Mouse (Mus musculus): Measurements from ENCODE around the gene Cntrob. TPM values are rescaled to one million over a fixed set of nuclear protein-coding genes. Genes with fewer than 3 reads are reported as not detected.
A peak's percentile ranks its signal among the peaks of the same experiment; 100 is the strongest.

Cntrob gene
- polyA plus RNA-seq, 1 experiment from 2014 or later, result 8.6 TPM

GRCm38 (mm10) chr11:69268100-69268499 is 55.5 kb downstream of the Cntrob start:
- 86% methylated on average over 13 of the region's 13 CpGs for WGBS
- Histone ChIP-seq H3K9ac (ENCODE audit: low read length) (no peak overlapping the region), H3K27me3 (ENCODE audit: control insufficient read depth, insufficient read depth, low read length) (peaks cover 7% of the 10 kb centered on the region; the same call in 1 of the 2 replicates), H3K4me1 (ENCODE audit: control insufficient read depth in 2 of 2, insufficient read depth in 2 of 2, low read length in 2 of 2) (peaks cover 2 to 4% of the 10 kb centered on the region in 2 experiments; a peak in 3 of 4 replicates), H3K4me3 (ENCODE audit: control insufficient read depth in 1 of 2, insufficient read depth in 1 of 2, low read depth in 1 of 2, low read length in 2 of 2) (no peak overlapping the region), H3K27ac (replicated peaks in 1 of 2; ENCODE audit: control insufficient read depth in 1 of 2, insufficient read depth in 1 of 2, low read depth in 2 of 2, low read length in 2 of 2) (no peak overlapping the region), H3K9me3 (ENCODE audit: control insufficient read depth, low read length) (no peaks in the 10 kb centered on the region), H3K4me2 (ENCODE audit: low read length) (no peak overlapping the region), H3K36me3 (ENCODE audit: control insufficient read depth, insufficient read depth, low read length) (no peaks in the 10 kb centered on the region)
- no peak for ATAC-seq (ENCODE audit: insufficient number of reproducible peaks, insufficient read depth, low FRiP score, low read depth)

- H3K9me3 ChIP-seq (ENCODE audit: control insufficient read depth, low read length), result no peaks in the 10 kb centered on the region
- H3K4me2 ChIP-seq (ENCODE audit: low read length), result no peak overlapping the region
- no peaks in the 10 kb centered on the region for H3K36me3 ChIP-seq (ENCODE audit: control insufficient read depth, insufficient read depth, low read length)
- H3K27me3 ChIP-seq (ENCODE audit: control insufficient read depth, insufficient read depth, low read length), result peaks cover 7% of the 10 kb centered on the region; the same call in 1 of the 2 replicates
- H3K4me1 ChIP-seq (ENCODE audit: control insufficient read depth in 2 of 2, insufficient read depth in 2 of 2, low read length in 2 of 2), result peaks cover 2 to 4% of the 10 kb centered on the region in 2 experiments; a peak in 3 of 4 replicates
- no peak overlapping the region for H3K27ac ChIP-seq (replicated peaks in 1 of 2; ENCODE audit: control insufficient read depth in 1 of 2, insufficient read depth in 1 of 2, low read depth in 2 of 2, low read length in 2 of 2)
- H3K9ac ChIP-seq (ENCODE audit: low read length), result no peak overlapping the region
- no peak for ATAC-seq (ENCODE audit: insufficient number of reproducible peaks, insufficient read depth, low FRiP score, low read depth)
- no peak overlapping the region for H3K4me3 ChIP-seq (ENCODE audit: control insufficient read depth in 1 of 2, insufficient read depth in 1 of 2, low read depth in 1 of 2, low read length in 2 of 2)
- WGBS, result 28% methylated on average over 7 of the region's 7 CpGs
Measured at GRCm38 (mm10) chr11:69267341-69267740, 56.2 kb downstream of the Cntrob start.

- WGBS, result 11% methylated on average over 10 of the region's 10 CpGs
Measured at GRCm38 (mm10) chr11:69266253-69266652, 57.3 kb downstream of the Cntrob start.

GRCm38 (mm10) chr11:69265410-69265809 is 58.2 kb downstream of the Cntrob start:
- Histone ChIP-seq H3K27ac (replicated peaks in 1 of 2; ENCODE audit: control insufficient read depth in 1 of 2, insufficient read depth in 1 of 2, low read depth in 2 of 2, low read length in 2 of 2) (0 out of 4 replicates have a peak overlapping the region, but pooled peaks of 1 of the 2 experiments have one; percentile 69), H3K27me3 (ENCODE audit: control insufficient read depth, insufficient read depth, low read length) (no peaks in the 10 kb centered on the region), H3K4me1 (ENCODE audit: control insufficient read depth in 2 of 2, insufficient read depth in 2 of 2, low read length in 2 of 2) (peaks cover 2 to 4% of the 10 kb centered on the region in 2 experiments; a peak in 3 of 4 replicates), H3K9ac (ENCODE audit: low read length) (no peak overlapping the region), H3K9me3 (ENCODE audit: control insufficient read depth, low read length) (no peaks in the 10 kb centered on the region), H3K36me3 (ENCODE audit: control insufficient read depth, insufficient read depth, low read length) (no peaks in the 10 kb centered on the region), H3K4me3 (ENCODE audit: control insufficient read depth in 1 of 2, insufficient read depth in 1 of 2, low read depth in 1 of 2, low read length in 2 of 2) (no peak overlapping the region), H3K4me2 (ENCODE audit: low read length) (no peak overlapping the region)
- 73% methylated on average over 9 of the region's 9 CpGs for whole genome bisulfite sequencing
- no peak for ATAC-seq (ENCODE audit: insufficient number of reproducible peaks, insufficient read depth, low FRiP score, low read depth)

More at GRCm38 (mm10) chr11:69266253-69266652, 57.3 kb downstream of the Cntrob start:
- Histone ChIP-seq H3K27me3 (ENCODE audit: control insufficient read depth, insufficient read depth, low read length) (0 out of 2 replicates have a peak, but pooled peaks cover 3% of the 10 kb centered on the region), H3K9me3 (ENCODE audit: control insufficient read depth, low read length) (no peaks in the 10 kb centered on the region), H3K27ac (replicated peaks in 1 of 2; ENCODE audit: control insufficient read depth in 1 of 2, insufficient read depth in 1 of 2, low read depth in 2 of 2, low read length in 2 of 2) (peak overlapping the region; percentile 69 to 88), H3K4me3 (ENCODE audit: control insufficient read depth in 1 of 2, insufficient read depth in 1 of 2, low read depth in 1 of 2, low read length in 2 of 2) (peak overlapping the region; percentile 11 to 24; a peak in 3 of 4 replicates), H3K4me2 (ENCODE audit: low read length) (peak overlapping the region; percentile 55), H3K9ac (ENCODE audit: low read length) (peak overlapping the region; percentile 23; the same call in 1 of the 2 replicates), H3K4me1 (ENCODE audit: control insufficient read depth in 2 of 2, insufficient read depth in 2 of 2, low read length in 2 of 2) (peaks cover 2 to 4% of the 10 kb centered on the region in 2 experiments; a peak in 3 of 4 replicates), H3K36me3 (ENCODE audit: control insufficient read depth, insufficient read depth, low read length) (no peaks in the 10 kb centered on the region)
- peak; percentile 75 for ATAC-seq (ENCODE audit: insufficient number of reproducible peaks, insufficient read depth, low FRiP score, low read depth)

GRCm38 (mm10) chr11:69264276-69264675 is 59.3 kb downstream of the Cntrob start:
- no peaks in the 10 kb centered on the region for H3K36me3 ChIP-seq (ENCODE audit: control insufficient read depth, insufficient read depth, low read length)
- H3K4me2 ChIP-seq (ENCODE audit: low read length), result no peak overlapping the region
- no peak overlapping the region for H3K9ac ChIP-seq (ENCODE audit: low read length)
- H3K27me3 ChIP-seq (ENCODE audit: control insufficient read depth, insufficient read depth, low read length), result no peaks in the 10 kb centered on the region
- peaks cover 2 to 4% of the 10 kb centered on the region in 2 experiments; a peak in 3 of 4 replicates for H3K4me1 ChIP-seq (ENCODE audit: control insufficient read depth in 2 of 2, insufficient read depth in 2 of 2, low read length in 2 of 2)
- no peak overlapping the region for H3K27ac ChIP-seq (replicated peaks in 1 of 2; ENCODE audit: control insufficient read depth in 1 of 2, insufficient read depth in 1 of 2, low read depth in 2 of 2, low read length in 2 of 2)
- H3K9me3 ChIP-seq (ENCODE audit: control insufficient read depth, low read length), result no peaks in the 10 kb centered on the region
- ATAC-seq (ENCODE audit: insufficient number of reproducible peaks, insufficient read depth, low FRiP score, low read depth), result no peak
- 60% methylated on average over 2 of the region's 2 CpGs for WGBS
- no peak overlapping the region for H3K4me3 ChIP-seq (ENCODE audit: control insufficient read depth in 1 of 2, insufficient read depth in 1 of 2, low read depth in 1 of 2, low read length in 2 of 2)

- no peak overlapping the region for H3K9ac ChIP-seq (ENCODE audit: low read length)
- no peaks in the 10 kb centered on the region; a peak in 1 of 4 replicates for H3K4me1 ChIP-seq (ENCODE audit: control insufficient read depth in 2 of 2, insufficient read depth in 2 of 2, low read length in 2 of 2)
- H3K36me3 ChIP-seq (ENCODE audit: control insufficient read depth, insufficient read depth, low read length), result no peaks in the 10 kb centered on the region
- H3K9me3 ChIP-seq (ENCODE audit: control insufficient read depth, low read length), result no peaks in the 10 kb centered on the region
- H3K27me3 ChIP-seq (ENCODE audit: control insufficient read depth, insufficient read depth, low read length), result no peaks in the 10 kb centered on the region
- 78% methylated on average over 1 of the region's 1 CpGs for WGBS
- no peak overlapping the region for H3K27ac ChIP-seq (replicated peaks in 1 of 2; ENCODE audit: control insufficient read depth in 1 of 2, insufficient read depth in 1 of 2, low read depth in 2 of 2, low read length in 2 of 2)
- ATAC-seq (ENCODE audit: insufficient number of reproducible peaks, insufficient read depth, low FRiP score, low read depth), result no peak
- no peak overlapping the region for H3K4me2 ChIP-seq (ENCODE audit: low read length)
- no peak overlapping the region for H3K4me3 ChIP-seq (ENCODE audit: control insufficient read depth in 1 of 2, insufficient read depth in 1 of 2, low read depth in 1 of 2, low read length in 2 of 2)
Measured at GRCm38 (mm10) chr11:69260111-69260510, 63.5 kb downstream of the Cntrob start.

- ATAC-seq (ENCODE audit: insufficient number of reproducible peaks, insufficient read depth, low FRiP score, low read depth), result no peak
Measured at GRCm38 (mm10) chr11:69258287-69258686, 65.3 kb downstream of the Cntrob start.

GRCm38 (mm10) chr11:69257807-69258206 is 65.8 kb downstream of the Cntrob start:
- Histone ChIP-seq H3K9me3 (ENCODE audit: control insufficient read depth, low read length) (no peaks in the 10 kb centered on the region), H3K27me3 (ENCODE audit: control insufficient read depth, insufficient read depth, low read length) (no peaks in the 10 kb centered on the region), H3K4me1 (ENCODE audit: control insufficient read depth in 2 of 2, insufficient read depth in 2 of 2, low read length in 2 of 2) (peaks cover 6 to 10% of the 10 kb centered on the region in 2 experiments), H3K27ac (replicated peaks in 1 of 2; ENCODE audit: control insufficient read depth in 1 of 2, insufficient read depth in 1 of 2, low read depth in 2 of 2, low read length in 2 of 2) (no peak overlapping the region), H3K4me2 (ENCODE audit: low read length) (no peak overlapping the region), H3K36me3 (ENCODE audit: control insufficient read depth, insufficient read depth, low read length) (no peaks in the 10 kb centered on the region), H3K4me3 (ENCODE audit: control insufficient read depth in 1 of 2, insufficient read depth in 1 of 2, low read depth in 1 of 2, low read length in 2 of 2) (no peak overlapping the region), H3K9ac (ENCODE audit: low read length) (no peak overlapping the region)
- WGBS, result 48% methylated on average over 4 of the region's 4 CpGs
- no peak for ATAC-seq (ENCODE audit: insufficient number of reproducible peaks, insufficient read depth, low FRiP score, low read depth)

More at GRCm38 (mm10) chr11:69258287-69258686, 65.3 kb downstream of the Cntrob start:
- no peak overlapping the region for H3K4me2 ChIP-seq (ENCODE audit: low read length)
- no peaks in the 10 kb centered on the region for H3K36me3 ChIP-seq (ENCODE audit: control insufficient read depth, insufficient read depth, low read length)
- no peaks in the 10 kb centered on the region for H3K9me3 ChIP-seq (ENCODE audit: control insufficient read depth, low read length)
- H3K9ac ChIP-seq (ENCODE audit: low read length), result no peak overlapping the region
- 53% methylated on average over 5 of the region's 5 CpGs for WGBS
- H3K27ac ChIP-seq (replicated peaks in 1 of 2; ENCODE audit: control insufficient read depth in 1 of 2, insufficient read depth in 1 of 2, low read depth in 2 of 2, low read length in 2 of 2), result no peak overlapping the region
- H3K4me1 ChIP-seq (ENCODE audit: control insufficient read depth in 2 of 2, insufficient read depth in 2 of 2, low read length in 2 of 2), result peaks cover 2 to 6% of the 10 kb centered on the region in 2 experiments
- H3K4me3 ChIP-seq (ENCODE audit: control insufficient read depth in 1 of 2, insufficient read depth in 1 of 2, low read depth in 1 of 2, low read length in 2 of 2), result no peak overlapping the region
- no peaks in the 10 kb centered on the region for H3K27me3 ChIP-seq (ENCODE audit: control insufficient read depth, insufficient read depth, low read length)
